Mouse (Mus musculus) embryonic facial prominence, embryonic 15.5 days (tissue): Measurements from ENCODE around the gene Mapk8ip2. TPM values are rescaled to one million over a fixed set of nuclear protein-coding genes. Genes with fewer than 3 reads are reported as not detected.

Experiments used
- ATAC-seq: fragments of 200-750 bp; cut with Nextera tagmentation; 2 replicates; pipeline ENCODE4 v1.8.0; 2017; ENCODE audit warnings: low read depth, moderate TSS enrichment; ENCODE audit not compliant: insufficient number of reproducible peaks, low FRiP score, low TSS enrichment
- H3K27ac ChIP-seq: fragments of 300-500 bp; sonication (generic); replicated peaks from 2 replicates; pipeline ENCODE4 v1.5.1; 2015; ENCODE audit warnings: mild to moderate bottlenecking, inconsistent platforms
- H3K27me3 ChIP-seq: fragments of 300-500 bp; sonication (generic); 2 replicates; pipeline ENCODE4 v1.6.1; 2015; ENCODE audit warnings: inconsistent platforms
- H3K36me3 ChIP-seq: fragments of 300-500 bp; sonication (generic); 2 replicates; pipeline ENCODE4 v1.6.1; 2015; ENCODE audit warnings: mild to moderate bottlenecking, inconsistent platforms
- H3K4me1 ChIP-seq: fragments of 300-500 bp; sonication (generic); 2 replicates; pipeline ENCODE4 v1.6.1; 2015; ENCODE audit warnings: inconsistent platforms
- H3K4me2 ChIP-seq: fragments of 300-500 bp; sonication (generic); replicated peaks from 2 replicates; pipeline ENCODE4 v1.6.1; 2015; ENCODE audit warnings: mild to moderate bottlenecking, inconsistent platforms
- H3K4me3 ChIP-seq: fragments of 300-500 bp; sonication (generic); replicated peaks from 2 replicates; pipeline ENCODE4 v1.5.1; 2015; ENCODE audit warnings: mild to moderate bottlenecking, inconsistent platforms
- H3K9ac ChIP-seq: fragments of 300-500 bp; sonication (generic); 2 replicates; pipeline ENCODE4 v1.6.1; 2015; ENCODE audit warnings: inconsistent platforms
- H3K9me3 ChIP-seq: fragments of 300-500 bp; sonication (generic); replicated peaks from 2 replicates; pipeline ENCODE4 v1.6.1; 2016; ENCODE audit warnings: inconsistent platforms
- WGBS: fragments of 180-500 bp; shearing (Covaris S2); methylation state at CpG from one replicate; pipeline ENCODE4 v1.1.7; 2015; 5-methylcytosine and 5-hydroxymethylcytosine counted together
- polyA plus RNA-seq: library from polyadenylated mRNA; unstranded; fragments of >200 nt; fragmentation: Nextera tagmentation; extraction: Ambion mirVana; gene quantifications from 2 replicates; pipeline ENCODE4 v1.2.1, GENCODE M21; 2015

Mapk8ip2 gene
- polyA plus RNA-seq, 1 experiment from 2014 or later, result 4.9 TPM

DNA sequence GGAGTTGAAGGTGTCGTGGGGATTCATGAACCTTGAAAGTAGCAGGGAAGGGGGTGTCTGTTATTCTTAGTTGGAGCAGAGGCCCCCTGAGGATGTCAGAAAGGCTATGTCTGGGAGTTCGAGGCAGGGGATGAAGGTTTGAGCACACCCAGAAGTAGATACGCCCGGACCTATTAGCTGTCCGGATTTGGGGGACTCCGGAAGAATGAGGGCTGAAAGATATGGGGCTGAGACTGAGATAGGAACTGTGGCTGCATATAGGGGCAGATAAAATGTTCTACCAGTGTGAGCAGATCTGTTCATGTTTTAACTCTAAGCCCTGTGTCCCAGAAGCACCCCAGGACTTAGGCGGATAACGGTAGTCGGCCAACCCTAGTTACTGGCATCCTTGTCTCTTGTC is 51.1 kb downstream of the Mapk8ip2 start:
- ATAC-seq, result no peak
- Histone ChIP-seq H3K9me3 (no peaks in the 10 kb centered on the region), H3K36me3 (peaks cover 24% of the 10 kb centered on the region; the same call in 1 of the 2 replicates), H3K27me3 (no peaks in the 10 kb centered on the region; the same call in 1 of the 2 replicates), H3K27ac (no peak overlapping the region), H3K4me2 (no peak overlapping the region), H3K4me3 (no peak overlapping the region), H3K9ac (no peak overlapping the region), H3K4me1 (peaks cover 8% of the 10 kb centered on the region)
- WGBS, result 92% methylated on average over 9 of the region's 9 CpGs

DNA sequence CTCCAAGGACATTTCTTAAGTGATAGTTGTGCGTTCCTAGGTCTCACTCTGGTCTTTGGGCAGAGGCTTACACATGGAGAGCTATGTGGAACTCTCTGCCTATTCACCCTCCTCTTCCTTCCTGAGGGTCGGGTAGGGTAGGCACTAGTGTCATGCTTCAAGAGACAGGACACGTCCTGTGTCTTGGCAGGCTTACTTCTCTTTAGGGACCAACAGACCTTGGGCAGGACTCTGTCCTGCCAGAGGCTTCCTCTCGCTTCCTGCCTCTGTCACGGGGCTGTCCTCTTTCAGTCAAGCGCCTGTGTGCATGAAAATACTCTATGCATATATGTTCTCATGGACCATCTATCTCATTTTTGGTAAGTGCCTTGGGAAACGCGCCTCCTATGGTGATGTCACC is 54.0 kb downstream of the Mapk8ip2 start:
- Histone ChIP-seq H3K4me3 (no peak overlapping the region), H3K9ac (no peak overlapping the region), H3K27me3 (no peaks in the 10 kb centered on the region), H3K27ac (no peak overlapping the region), H3K4me1 (no peaks in the 10 kb centered on the region), H3K36me3 (peaks cover 24% of the 10 kb centered on the region; the same call in 1 of the 2 replicates), H3K9me3 (no peaks in the 10 kb centered on the region), H3K4me2 (no peak overlapping the region)
- 90% methylated on average over 8 of the region's 8 CpGs for WGBS
- ATAC-seq, result no peak

DNA sequence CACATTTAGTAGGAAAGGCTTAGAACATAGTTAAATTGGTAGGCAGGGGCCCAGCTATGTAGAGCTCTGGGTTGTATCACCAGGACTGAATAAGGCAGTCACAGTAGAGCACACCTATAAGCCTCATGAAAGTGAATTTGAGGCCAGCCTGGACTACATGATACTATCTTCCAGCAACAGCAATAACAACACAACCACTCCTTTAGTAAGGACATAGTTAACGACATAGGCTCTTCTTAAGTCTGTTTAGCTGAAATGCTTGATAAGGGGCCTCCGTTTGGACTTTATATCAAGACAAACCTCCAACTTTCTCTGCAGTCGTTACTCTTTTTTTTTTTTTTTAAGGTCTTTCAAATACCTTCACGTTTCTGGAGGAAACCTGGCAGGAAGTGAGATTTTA is 59.0 kb downstream of the Mapk8ip2 start:
- ATAC-seq, result no peak
- Histone ChIP-seq H3K9me3 (no peaks in the 10 kb centered on the region), H3K4me2 (no peak overlapping the region), H3K9ac (no peak overlapping the region), H3K27me3 (0 out of 2 replicates have a peak, but pooled peaks cover 2% of the 10 kb centered on the region), H3K4me3 (no peak overlapping the region), H3K27ac (no peak overlapping the region), H3K36me3 (0 out of 2 replicates have a peak, but pooled peaks cover 3% of the 10 kb centered on the region), H3K4me1 (no peaks in the 10 kb centered on the region)
- WGBS, result 76% methylated on average over 4 of the region's 4 CpGs

Other genes starting within 250 kb of the Mapk8ip2 start
- gene Ppp6r2, start 242.4 kb upstream of the Mapk8ip2 start, polyA plus RNA-seq, result 33.3 and 35.8 TPM in 2 replicates
- gene Sbf1, start 138.6 kb upstream of the Mapk8ip2 start, polyA plus RNA-seq, result 57.3 and 65.5 TPM in 2 replicates
- gene Adm2, start 131.2 kb upstream of the Mapk8ip2 start, polyA plus RNA-seq, result 0.55 and 0.91 TPM in 2 replicates
- not detected in 2 replicates for gene Miox, start 119.5 kb upstream of the Mapk8ip2 start, polyA plus RNA-seq
- 73.0 and 79.9 TPM in 2 replicates for gene Lmf2, start 98.3 kb upstream of the Mapk8ip2 start, polyA plus RNA-seq
- 150 and 160 TPM in 2 replicates for gene Ncaph2, start 98.2 kb upstream of the Mapk8ip2 start, polyA plus RNA-seq
- 4.9 and 6.9 TPM in 2 replicates for gene Sco2, start 80.1 kb upstream of the Mapk8ip2 start, polyA plus RNA-seq
- gene Tymp, start 76.9 kb upstream of the Mapk8ip2 start, polyA plus RNA-seq, result 1.8 and 2.0 TPM in 2 replicates
- 8.2 and 14.5 TPM in 2 replicates for gene Odf3b, start 74.6 kb upstream of the Mapk8ip2 start, polyA plus RNA-seq
- not detected in 2 replicates for gene Klhdc7b, start 69.0 kb upstream of the Mapk8ip2 start, polyA plus RNA-seq
- not detected in 2 replicates for gene Syce3, start 43.4 kb upstream of the Mapk8ip2 start, polyA plus RNA-seq
- 0.97 and 1.1 TPM in 2 replicates for gene Cpt1b, start 28.1 kb upstream of the Mapk8ip2 start, polyA plus RNA-seq
- 4.8 TPM in 2 replicates for gene C730034F03Rik, start 24.3 kb upstream of the Mapk8ip2 start, polyA plus RNA-seq
- gene Gm44502, start 24.2 kb upstream of the Mapk8ip2 start, polyA plus RNA-seq, result not detected in 2 replicates
- gene Chkb, start 24.0 kb upstream of the Mapk8ip2 start, polyA plus RNA-seq, result 56.4 and 59.6 TPM in 2 replicates
- 27.8 and 30.1 TPM in 2 replicates for gene Arsa, start 23.5 kb downstream of the Mapk8ip2 start, polyA plus RNA-seq
- 2.3 and 3.0 TPM in 2 replicates for gene Shank3, start 45.7 kb downstream of the Mapk8ip2 start, polyA plus RNA-seq
- gene Acr, start 114.4 kb downstream of the Mapk8ip2 start, polyA plus RNA-seq, result 0.13 and 0.24 TPM in 2 replicates
- gene Rabl2, start 138.0 kb downstream of the Mapk8ip2 start, polyA plus RNA-seq, result 46.2 and 57.3 TPM in 2 replicates